Mouse (Mus musculus) left cerebral cortex, adult 8-10 months (tissue): ENCODE data around the gene Rpap2. TPM values are rescaled to one million over a fixed set of nuclear protein-coding genes. Genes with fewer than 3 reads are reported as not detected.

Experiments
- DNase-seq, 2 experiments: peaks; one replicate each; pipeline ENCODE4 v3.0.0; 2022; ENCODE audit warnings: low spot score in 2 of 2
- total RNA-seq, 4 experiments: library from RNA; stranded (reverse); gene quantifications; 2 replicates each; pipeline ENCODE4 v1.2.4; 2022

Gene Rpap2
- total RNA-seq, 4 experiments from 2014 or later = 20.7 to 25.3 (median 23.8) TPM

DNA sequence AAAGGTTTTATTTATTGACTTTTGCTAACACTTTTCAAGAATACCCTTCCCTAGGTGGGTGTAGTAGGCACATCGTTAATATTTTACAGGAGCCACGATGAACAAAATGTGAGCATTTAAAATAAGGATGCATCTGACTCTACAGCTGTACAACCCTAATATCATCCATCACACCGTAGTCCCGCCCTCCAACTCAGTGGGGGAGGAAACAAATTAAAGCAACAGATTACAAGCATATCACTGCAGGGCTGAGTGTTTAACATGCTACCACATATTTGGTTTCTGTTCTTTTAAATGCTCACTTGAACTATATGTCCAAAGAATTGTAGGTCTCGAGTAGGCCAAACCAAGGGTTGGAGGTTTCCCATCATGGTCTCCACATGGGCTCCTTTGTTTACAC is 90.0 kb downstream of the Rpap2 start:
- DNase-seq = no peak

DNA sequence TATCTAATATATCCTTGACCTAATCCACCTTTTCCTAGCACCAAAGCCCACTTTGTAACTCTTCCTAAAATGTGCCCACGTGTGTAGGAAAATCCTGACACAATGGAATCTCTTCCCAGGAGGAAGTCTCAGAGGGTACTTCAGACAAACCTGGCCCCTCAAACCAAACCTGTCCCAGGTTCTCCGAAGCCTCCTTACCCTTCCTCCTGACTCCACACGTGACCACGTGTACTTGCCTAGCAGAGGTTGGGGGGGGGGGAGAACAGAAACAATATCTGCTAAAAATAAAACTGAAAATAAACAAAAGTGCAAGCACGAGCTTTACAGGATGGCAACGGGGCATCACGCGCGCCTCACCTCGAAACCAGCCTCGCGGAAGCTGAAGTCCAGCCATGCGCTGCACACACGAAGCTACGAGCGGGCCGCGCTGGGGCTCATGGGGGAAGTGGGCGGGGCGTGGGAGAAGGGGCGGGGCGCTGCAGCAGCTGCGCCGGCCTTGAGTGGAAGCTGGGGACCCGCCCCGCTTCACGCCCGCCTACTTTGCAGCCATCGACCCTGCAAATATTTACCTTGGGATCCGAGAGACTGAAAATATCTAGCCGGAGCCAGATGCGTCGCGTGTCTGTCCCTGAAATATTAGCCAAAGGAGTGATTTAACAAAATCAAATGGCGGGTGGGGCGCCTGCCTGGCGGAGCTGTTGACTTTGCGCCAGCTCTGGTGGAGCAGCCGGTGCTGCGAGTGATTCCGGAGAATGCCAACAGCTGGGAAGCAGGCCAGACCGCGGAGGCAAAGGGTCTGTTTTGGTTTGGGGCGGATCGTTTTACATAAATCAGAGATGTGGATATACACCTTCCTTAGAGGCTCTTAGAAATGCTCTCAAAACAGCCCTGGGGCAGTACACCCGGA is 90.7 kb downstream of the Rpap2 start:
- peak; percentile 35 to 47 for DNase-seq

DNA sequence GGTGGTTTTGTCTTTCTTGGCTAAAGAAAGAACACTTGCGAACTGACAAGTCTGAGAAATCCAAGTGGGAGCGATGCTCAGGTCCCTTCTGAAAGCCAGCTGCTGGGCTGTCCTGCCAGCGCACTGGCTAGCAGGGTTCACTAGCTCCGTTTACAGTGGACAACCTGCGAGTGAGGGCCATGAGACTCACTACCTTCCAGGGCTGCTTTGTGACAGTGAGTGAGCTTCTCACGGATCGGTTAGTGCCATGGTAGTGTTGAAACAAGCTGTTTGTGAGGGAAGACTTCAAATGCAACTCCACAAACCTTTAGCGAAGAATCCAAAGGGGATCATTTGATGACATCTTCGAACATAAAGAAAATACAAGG is 91.3 kb downstream of the Rpap2 start:
- no peak for DNase-seq

DNA sequence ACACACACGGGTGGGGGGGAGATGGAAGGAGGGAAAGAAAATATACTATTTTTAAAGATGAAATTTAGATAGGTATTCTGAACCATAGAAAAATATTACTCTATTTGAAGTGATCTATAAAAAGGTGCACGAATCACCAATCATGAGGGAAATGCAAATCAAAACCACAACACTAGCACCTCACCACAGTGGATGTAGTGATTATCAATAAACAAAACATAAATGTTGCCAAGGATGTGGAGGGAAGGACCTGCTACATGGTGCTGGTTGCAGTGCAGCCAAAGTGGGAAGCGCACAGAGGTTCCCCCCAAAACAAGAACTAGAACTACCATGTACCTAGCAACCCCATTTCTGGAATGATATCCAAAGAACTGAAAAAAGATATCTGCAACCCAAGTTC is 97.8 kb downstream of the Rpap2 start:
- no peak for DNase-seq

DNA sequence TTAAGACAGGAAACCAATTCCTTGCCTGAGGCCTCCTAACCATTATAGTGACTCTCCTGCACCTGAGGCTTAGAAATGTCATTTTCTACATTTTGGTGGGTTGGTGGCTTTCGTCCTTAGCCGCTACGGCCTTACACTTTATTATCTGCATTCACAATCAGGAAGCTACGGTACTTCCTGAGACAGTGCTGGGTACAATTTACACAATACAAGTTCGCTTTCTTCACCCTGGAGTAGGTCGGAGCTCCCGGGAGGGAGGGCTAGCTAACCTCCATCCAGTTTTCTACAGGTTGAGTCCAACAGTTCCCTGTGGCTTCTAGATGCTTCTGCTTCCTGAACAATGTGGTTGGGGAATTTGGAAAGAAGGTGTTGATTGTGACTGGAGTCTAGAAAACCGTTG is 101.7 kb downstream of the Rpap2 start:
- no peak for DNase-seq

DNA sequence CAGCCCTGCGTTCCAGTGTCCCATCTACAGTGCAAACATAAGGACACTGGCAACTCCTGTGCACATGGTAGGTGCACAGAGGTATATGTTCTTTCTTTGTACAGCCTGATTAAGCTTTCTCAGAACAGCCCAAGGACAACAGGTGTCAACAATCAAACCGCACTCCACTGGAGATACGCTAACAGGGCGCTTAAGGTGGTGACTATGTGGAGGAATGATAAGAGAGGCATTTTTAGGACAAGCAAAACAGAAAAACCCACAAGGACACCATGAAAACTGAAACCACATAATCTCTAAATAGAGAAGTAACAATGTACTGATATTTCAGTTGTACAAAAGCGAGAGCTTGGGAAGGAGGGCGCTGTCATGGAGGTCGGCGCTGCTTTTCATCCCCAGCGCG is 103.7 kb downstream of the Rpap2 start:
- no peak for DNase-seq

DNA sequence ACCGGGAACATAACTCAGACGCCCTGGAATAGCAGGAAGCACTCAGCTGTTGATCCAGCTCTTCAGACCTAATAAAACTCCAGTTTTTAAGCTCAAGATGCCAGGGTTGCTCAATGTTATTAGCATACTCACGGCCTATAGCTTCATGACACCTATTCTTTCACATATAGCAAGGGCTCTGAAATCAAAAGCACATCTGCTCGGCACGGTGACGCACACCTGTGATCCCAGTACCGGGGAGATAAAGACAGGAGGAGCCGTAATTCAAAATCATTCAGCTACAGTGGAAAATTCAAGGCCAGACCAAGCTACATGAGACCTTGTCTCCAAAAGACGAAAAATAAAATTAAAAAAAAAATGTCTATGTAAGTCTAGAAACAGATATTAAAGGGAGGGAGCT is 104.5 kb downstream of the Rpap2 start:
- DNase-seq = no peak

DNA sequence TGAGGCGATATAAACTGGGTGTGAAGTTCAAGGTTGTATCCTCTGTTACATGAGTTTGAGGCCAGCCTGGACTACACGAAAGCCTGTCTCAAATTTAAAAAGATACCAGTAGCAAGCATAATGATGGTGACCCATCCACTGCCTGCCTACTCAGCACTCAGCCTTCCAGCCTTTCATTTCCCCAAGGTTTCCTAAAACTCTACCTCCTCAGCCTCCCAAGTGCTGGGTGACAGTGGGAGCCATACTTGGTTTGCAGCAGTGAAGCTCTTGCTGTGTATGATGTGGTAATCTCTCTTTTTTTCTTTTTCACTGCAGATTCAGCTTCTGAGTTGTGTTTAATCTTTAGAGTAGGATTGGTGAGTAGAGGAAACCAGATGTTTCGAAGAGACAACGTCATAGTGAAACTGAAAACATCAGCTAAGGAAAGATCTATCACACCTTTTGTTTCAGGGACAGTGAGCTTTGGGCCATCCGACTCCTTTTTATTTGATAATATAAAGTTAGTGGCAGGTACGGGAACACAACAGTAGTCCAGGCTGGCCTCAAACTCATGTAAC is 106.1 kb downstream of the Rpap2 start:
- DNase-seq = no peak

DNA sequence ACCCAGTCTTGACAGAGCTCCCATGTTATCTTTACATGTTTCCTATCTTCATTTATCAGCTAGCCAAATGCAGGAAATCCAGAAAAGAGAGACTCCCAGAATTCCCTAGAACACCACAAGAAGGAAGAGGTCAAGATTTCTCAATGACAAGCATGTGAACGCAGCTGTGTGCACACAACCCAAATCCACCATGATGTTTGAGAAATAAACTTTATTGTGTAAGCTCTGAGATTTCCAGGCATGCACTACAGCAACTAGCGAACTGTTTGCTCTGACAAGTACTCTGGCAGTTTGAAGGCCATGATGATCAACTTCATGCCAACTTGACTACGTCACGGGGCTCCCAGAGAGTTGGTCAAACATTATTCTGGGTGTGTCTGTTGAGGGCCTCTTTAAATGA is 108.6 kb downstream of the Rpap2 start:
- no peak for DNase-seq

DNA sequence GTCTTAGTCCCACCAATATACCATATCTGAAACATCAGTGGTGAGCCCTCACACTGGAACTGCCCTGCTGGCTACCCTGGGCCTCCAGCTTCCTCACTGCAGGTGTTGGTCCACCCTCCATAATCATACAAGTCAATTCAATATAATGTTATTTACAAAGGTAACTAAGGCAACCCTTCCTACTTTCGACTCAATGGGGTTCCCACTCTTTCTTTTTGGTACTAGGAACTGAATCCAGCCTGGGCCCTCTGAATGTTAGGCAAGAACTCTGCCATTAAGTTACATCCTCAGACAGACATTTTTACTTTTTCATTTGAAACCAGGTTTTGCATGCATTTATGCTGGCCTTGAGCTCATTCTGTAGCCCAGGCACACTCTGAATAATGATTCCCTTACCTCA is 109.1 kb downstream of the Rpap2 start:
- no peak for DNase-seq

DNA sequence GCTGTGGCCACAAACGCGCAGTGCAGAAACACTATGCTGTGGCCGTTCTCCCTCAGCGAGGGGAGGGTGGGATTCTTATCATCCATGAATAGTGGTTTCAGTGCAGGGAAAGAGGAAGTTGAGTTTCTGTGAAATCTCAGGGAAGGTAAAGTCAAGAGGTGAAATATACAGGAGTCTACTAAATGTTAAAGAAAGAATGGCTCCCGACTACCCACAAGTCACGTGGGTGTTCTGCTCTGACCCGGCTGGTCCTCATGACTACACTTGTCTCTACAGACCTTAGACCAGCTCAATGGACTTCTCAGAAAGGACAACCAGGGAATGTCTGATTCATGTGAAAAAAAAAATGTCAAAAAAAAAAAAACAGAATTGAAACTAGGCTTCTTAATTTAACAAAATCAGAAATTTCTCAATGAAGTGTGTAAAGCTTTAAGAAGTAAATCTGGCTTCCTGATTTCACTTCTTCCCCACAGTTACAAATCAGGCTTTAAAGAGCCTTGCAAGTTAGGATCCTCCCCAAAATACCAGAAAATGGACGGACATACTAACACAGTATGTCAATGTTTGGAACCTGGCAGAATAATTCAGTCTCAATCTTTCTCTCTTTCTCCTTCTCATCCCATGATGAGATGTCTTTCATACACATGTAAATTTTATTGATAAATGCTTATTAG is 111.1 kb downstream of the Rpap2 start:
- no peak for DNase-seq

Other genes starting within 250 kb of the Rpap2 start
- 10 to 100 TPM; 70.6 to 84.4 (median 78.8) TPM for gene Ephx4, start 194.6 kb upstream of the Rpap2 start, total RNA-seq
- under 1 TPM; 0.14 to 0.55 (median 0.27) TPM for gene Lpcat2b, start 165.8 kb upstream of the Rpap2 start, total RNA-seq
- gene Btbd8, start 159.4 kb upstream of the Rpap2 start, total RNA-seq = 100 to 1,000 TPM; 146 to 156 (median 150) TPM
- under 1 TPM; 0.37 to 0.54 (median 0.48) TPM for gene Gm42669, start 89.8 kb upstream of the Rpap2 start, total RNA-seq
- 1 to 10 TPM in 1 of 4 experiments, under 1 TPM in 3; 0.41 to 1.1 (median 0.66) TPM for gene 1700028K03Rik, start 62.7 kb upstream of the Rpap2 start, total RNA-seq
- 10 to 100 TPM; 18.9 to 23.9 (median 21.4) TPM for gene Glmn, start 515 bp downstream of the Rpap2 start, total RNA-seq
- not detected for gene Gfi1, start 128.7 kb downstream of the Rpap2 start, total RNA-seq
- gene Ube2d2b, start 232.7 kb downstream of the Rpap2 start, total RNA-seq = not detected